Mouse (Mus musculus): ENCODE data around the gene Il5.
A peak's percentile ranks its signal among the peaks of the same experiment; 100 is the strongest.

Il5 gene

DNA sequence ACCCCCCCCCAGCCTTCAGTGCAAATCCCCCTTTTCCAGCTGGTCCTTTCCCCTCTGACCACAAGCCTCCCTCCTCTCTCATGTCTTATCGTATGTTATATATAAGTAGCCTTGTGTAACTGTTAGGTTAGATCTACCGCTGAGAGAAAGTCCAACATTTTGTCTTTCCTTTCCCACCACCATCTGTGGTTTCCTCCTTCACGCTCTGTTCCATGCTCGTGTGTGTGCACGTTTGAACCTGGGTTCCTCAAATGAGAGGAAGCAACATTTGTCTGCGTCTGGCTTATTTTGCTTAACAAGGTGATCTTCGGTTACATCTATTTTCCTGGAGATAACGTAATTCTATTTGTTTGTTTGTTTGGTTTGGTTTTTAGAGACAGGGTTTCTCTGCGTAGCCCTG, 27.4 kb downstream of the Il5 start:
- no peak for DNase-seq

DNA sequence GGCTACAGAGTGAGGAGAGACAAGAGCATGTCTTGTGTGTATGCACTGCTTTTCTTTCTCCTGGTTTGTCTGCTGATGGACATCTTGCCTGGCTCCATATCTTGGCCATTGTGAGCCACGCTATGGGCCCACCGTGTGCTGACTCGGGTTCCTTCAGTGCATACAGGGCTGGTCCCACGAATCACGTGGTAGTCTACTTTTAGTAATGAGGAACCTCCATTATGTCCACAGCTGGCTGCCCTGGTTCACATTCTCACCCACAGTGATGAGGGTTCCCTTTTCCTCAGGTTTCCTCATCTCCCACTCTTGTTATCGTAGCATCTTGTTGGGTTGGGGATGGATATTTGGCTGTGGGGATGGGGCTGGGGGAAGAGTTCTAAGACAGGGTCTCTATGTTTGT, 28.0 kb downstream of the Il5 start:
- DNase-seq, result no peak

DNA sequence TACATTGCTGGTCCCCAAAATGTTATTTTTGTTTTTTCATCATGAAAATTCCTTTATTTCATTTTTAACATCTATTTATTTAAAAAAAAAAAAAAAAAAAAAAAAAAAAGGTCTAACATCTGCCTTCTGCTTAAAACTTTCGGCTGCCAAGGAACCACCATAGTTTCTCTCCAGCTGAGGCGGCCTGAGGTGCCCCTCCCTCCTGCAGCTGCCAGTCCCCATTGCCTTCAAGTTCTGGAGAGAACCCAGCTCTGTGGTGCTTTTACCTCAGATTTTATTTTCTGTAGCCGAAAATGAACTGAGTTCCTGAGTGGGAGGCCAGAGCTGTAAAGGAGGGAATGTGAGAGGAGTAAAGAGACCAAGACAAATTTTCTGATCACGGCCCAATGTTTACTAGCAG, 28.7 kb downstream of the Il5 start:
- peak; percentile 54 for DNase-seq

DNA sequence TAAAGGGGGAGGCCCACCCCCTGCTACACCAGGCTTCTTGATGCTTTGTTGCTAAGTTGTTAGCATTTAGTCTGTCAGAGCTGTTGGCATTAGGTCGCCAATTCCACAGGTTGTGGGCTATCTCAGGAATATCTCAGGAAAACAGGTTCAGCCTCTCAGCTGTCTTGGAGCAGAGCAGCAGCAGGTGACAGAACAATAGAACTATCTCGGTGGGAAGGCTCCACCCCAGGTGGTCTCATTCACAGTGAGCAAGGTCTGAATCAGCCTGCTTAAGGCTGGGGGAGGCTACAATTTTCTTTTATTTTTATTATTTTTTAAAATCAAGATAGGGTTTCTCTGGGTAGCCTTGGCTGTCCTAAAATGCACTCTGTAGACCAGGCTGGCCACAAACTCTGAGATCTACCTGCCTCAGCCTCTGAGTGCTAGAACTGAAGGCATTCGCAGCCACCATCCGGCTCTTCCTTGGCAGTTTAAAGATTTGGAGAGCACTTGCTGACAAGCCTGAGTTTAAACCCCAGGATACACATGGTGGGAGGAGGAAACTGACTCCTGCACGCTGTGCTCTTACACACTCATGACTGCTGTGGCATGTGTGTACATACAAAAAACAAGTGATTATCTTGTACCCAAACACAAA, 29.2 kb downstream of the Il5 start:
- DNase-seq, result no peak

DNA sequence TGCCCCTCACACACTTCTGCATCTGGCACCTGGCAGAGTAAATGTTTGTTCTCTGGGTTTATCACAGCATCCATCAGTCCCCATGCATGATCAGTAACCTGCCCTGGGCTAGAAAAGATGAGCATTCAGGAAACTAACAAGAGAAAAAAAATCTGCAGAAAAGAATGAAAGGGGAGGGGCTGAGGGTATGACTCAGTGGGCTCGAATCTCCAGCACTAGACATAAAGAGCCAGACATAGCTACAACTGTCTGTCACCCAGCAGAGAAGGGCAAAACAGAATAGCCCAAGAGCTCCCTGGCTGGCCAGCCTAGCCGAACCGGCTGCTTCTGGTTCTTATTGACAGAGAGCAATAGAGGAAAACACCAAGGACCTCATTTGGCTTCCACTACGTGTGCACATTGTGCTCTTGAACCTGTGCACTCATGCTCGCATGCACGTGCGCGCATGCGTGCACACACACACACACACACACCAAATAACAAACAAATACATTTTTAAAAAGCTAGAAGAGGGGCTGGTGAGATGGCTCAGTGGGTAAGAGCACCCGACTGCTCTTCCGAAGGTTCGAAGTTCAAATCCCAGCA, 34.5 kb downstream of the Il5 start:
- no peak for DNase-seq

DNA sequence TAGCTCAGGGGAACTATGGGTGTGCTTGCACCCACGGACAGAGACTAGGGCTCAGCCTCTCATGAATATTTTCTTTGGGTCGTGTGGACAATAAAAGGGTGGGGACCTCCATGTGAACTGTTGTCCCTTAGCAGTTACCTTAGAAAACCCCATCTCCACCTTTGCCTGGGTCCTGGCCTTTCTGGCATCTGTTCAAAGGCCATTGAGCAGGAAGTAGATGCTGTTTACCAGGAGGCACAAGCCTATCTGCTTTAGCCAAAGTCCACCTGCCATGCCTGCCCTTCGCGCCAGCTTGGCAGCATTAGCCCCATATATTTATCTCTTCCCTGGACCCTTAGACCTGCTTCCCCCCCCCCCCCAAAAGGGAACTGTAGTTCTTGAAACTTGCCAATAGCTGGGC, 37.0 kb downstream of the Il5 start:
- DNase-seq, result no peak

DNA sequence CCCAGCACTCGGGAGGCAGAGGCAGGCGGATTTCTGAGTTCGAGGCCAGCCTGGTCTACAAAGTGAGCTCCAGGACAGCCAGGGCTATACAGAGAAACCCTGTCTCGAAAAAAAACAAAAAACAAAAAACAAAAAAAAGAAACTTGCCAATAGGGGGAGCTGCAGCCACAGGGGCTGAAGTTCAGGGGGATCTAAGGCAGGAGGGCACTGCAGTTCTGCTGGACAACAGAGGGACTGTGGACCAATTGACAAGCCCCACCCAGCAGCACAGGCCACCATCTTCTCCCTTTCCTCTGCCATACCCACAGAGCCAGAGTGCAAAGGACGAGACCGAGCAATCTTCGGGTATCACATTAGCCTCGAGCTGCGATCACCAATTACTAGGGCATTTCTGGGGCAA, 37.4 kb downstream of the Il5 start:
- DNase-seq, result peak; percentile 43

DNA sequence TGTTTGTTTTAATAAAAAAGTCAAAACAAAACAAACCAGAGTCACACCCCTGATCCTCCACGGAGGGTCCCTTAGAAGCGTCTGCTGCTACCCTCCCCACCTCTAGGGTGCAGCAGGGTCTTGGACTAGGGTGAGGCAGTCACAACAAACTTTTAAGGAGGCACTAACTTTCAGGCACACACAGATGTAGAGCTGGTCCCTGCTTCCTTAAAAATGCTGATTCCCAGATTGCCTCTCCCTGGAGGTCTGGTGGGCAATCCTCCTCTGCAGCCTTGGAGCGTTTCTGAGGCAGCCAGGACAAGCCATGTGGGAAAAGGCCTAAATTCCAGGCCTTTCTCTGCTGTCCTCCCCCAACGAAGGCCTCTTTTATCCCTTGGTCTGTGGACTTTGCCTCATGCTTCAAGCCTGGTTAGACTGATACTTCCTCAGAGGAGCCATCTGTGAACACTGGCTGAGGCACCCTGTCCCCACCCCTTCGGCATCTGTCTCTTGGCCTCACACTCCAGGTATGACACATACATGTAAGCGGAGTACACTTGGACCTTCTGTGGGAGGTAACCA, 38.3 kb downstream of the Il5 start:
- DNase-seq, result peak; percentile 68

DNA sequence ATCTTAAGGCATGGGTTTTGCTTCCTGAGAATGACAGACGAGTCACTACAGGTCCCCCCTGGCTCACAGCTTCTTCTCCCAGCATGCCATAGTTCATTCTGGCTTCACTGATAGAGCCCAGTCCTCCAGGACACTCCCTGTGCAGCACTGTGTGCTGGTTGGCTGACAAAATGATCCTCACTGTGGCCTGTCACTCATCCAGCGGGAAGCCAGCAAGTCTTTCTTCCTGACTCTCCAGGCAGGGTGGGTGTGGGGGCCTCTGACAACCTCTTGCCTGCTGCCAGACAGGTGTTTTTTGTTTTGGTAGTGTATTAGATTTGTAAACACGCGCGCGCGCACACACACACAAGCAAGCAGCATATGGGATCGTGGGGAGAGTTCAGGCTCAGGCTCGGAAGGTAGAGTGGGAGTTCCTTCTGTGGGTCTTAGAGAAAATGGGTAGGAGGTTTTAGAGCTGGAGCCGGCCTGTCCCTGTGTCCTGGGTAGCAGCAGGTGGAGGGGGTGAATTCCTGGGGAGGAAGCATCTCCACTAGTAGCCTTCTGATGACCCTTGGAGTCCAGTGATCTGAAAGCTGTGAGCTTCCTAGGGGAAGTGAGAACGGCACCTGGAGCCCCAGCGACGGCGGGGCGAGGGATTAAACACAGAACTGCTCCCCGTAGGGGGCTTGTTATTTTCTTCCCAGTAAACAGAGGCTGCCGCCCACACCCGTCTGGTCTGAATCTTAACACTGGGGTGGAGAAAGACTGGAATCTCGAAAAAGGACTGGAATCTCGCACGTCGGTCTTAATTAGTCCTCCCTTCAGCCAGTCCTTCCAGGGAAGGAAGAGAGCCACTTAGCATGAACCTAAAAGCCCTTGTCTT, 39.2 kb downstream of the Il5 start:
- no peak for DNase-seq

DNA sequence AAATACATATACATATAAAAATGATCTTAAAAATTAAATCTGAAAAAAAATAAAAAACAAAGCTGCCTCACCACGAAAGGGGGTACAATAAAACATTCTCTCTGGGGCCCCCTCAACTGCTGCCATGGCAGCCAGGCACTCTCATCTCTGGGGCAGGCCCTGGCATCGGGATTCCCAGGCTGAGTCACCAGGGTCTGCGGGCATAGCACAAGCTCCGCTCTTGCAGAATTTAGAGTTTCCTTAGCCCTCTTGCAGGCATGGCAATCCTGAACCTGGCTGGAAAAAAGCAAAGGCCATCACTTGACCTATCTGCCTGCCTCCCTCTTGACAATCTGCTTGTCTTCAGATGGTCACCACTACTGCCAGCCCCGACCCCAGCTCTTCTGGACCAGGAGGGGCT, 40.7 kb downstream of the Il5 start:
- DNase-seq, result no peak

DNA sequence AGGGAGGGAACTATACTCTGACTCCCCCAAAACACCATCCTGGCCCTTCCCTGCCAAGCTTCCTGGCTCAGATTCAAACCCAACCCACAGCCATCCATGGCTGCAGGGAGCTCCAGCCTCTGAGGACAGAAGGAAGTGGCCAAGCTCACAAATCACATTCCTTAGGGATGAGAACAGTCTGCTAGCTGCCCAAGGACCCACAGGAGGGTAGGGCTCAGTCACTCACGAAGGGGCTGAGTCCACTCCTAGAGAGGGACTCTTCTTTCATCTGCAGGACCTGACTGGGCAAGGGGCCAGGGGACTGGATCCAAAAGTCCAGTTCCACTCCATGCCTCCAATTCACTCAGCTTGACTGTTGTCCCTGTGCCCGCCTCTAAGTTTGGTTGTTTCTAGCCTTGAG, 41.2 kb downstream of the Il5 start:
- DNase-seq, result no peak

DNA sequence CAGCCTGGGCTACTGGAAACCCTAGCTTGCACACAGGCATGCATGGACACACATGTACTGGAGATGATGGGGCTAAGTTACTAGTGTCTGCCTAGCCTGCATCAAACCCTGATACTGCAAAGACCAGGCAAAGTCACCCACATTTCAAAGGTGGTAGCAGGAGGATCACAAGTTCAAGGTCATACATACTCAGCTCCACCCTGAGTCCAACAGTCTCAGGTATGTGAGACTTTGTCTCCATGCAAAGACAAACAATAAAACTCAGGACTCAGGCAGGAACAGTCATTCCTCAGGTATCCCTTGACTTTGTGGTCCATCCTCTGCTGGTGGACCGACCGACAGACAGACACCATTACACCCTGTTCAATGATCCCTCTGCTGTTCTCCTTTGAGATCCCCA, 41.8 kb downstream of the Il5 start:
- DNase-seq, result no peak

DNA sequence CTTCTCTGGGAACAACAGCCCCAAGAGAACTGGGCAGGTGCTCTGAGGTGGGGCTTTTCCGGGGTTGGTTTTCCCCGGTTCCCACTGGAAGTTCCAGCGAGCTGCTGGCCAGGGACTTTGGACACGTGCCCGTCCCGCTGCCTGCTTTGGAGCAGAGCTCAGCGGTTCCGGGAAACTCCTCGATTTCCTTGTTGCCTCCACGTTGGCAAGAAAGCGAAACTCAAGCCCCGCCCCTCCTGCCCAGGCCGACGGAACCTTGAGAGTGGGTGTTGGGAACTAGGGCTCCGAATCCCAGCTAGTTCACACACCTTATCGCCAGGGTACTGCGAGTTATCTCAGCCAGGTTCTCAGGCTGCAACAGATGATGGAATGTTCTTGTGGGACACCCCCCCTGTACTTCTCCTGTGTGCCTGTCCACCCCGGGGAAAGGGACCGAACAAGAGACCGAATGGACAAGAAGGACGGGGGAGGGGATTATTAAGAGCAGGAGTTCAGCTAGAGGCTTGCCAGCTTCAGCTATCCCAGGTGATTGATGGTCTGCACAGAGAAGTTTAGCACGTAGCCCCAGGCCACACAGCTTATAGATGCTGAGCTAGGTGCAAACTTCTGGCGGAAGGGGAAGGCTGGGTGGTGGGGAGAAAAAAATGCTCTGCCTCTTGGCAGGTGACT, 42.4 kb downstream of the Il5 start:
- peak; percentile 80 for DNase-seq

DNA sequence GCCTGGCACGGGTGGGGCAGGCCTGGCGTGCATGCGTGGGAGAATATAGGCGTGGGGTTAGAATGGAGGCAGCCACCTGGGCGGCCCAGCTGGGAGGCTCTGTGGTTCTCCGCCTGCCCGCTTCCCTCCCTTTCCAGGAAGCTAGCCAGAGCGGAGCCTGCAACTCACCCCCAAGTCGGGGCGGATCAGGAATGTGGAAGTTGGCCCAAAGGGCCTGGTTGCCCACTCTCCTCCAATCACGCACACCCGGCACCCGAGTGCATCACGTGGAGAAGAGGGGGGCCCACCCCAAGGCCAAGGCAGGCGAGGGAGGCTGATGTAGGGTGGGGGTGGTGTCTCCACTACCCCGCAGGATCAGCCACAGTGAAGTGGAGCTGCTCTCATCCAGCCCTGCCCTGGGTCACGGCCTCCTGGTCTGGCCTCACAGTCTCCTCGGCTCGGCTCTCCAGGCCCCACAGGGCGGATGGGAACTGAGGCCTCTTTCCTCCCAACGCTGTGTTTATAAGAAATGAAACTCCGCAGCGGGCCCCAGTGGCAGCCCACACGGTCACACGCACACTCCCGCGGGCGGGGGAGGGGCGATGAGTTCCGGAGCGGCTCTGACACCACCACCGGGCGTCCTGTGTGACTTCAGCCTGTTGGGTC, 43.0 kb downstream of the Il5 start:
- DNase-seq, result peak; percentile 95

DNA sequence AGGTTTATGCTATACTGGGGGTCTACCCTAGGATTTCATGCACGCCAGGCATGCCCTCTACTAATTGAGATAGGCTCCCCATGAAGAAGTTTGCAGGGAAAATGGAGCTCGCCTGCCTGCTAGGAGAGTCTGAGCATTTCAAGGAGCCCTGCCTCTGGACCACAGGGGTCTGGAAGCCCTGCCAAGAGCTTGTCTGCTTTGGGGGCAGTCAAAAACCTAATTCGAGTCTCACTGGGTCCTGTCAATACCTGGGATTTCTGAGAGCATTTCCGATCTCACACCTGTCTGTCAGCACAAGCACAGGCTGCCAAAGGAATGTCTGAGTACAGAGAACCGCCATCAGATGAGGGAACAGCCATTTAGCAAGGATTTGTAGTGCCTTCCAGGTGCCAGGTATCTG, 44.0 kb downstream of the Il5 start:
- no peak for DNase-seq

DNA sequence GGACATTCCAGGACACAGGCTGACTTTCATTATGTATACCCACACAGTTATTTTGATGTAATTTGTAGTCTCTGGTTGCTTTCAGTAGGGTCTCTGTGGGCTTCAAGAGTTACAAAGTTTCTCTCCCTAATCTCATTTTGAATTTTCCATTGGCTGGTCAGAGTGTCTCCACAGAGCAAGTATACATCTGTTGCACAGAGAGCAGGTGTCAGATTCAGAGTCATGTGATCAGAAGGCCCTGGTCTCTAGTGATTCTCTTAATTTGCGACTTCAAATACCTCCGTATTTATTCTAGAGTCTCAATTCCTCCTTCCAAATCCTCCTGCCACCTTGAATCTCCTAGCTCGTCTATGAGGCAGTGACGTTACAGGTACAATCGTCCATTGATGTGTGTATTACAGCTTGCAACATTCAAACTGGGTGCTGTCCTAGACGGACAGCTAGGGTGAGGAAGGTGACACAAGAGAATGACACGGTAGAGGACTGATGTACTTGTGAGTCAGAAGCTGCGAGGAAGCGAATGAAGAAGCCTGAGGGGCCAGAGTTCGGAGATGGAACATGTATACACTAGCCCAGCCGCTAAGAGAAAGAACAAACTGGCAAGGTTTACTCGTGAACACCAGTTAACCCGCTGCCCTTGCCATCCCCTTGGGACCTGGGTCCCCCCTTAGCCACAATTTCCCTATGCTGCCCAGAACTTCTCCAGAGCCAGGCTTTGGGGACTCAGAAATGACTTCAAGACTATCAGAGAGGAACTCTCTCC, 48.0 kb downstream of the Il5 start:
- DNase-seq, result no peak

DNA sequence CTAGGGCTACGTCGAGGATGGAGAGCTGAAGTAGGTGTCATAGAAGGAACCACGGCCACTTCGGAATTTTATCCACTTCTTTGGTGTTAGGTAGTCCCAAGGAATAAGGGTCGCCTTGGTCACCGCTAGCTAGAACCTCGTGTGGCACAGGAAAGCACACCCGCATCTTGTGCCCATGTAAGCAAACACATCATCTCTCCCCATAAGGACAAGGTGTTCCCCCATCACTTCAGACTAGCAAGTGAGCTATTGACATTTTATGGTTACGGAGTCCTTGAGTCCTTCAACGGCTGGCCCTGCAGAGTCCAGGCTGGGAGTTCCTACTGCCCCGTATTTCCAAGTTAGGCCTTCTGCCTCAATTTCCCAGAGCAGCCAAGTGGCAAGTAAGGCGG, 48.6 kb downstream of the Il5 start:
- no peak for DNase-seq

DNA sequence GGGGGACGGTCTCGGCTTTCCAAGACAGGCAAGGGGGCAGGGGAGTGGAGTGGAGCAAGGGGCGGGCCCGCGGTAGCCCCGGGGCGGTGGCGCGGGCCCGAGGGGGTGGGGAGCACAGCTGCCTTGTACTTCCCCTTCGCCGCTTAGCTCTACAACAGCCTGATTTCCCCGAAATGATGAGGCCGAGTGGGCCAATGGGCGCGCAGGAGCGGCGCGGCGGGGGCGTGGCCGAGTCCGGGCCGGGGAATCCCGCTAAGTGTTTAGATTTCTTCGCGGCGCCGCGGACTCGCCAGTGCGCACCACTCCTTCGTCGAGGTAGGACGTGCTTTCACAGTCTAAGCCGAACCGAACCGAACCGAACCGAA, 49.1 kb downstream of the Il5 start, which contains the start of gene Irf1:
Gene Irf1, plus strand, starts transcription at position 255 of the 365 bp plus-strand sequence.
- peak; percentile 98 for DNase-seq

DNA sequence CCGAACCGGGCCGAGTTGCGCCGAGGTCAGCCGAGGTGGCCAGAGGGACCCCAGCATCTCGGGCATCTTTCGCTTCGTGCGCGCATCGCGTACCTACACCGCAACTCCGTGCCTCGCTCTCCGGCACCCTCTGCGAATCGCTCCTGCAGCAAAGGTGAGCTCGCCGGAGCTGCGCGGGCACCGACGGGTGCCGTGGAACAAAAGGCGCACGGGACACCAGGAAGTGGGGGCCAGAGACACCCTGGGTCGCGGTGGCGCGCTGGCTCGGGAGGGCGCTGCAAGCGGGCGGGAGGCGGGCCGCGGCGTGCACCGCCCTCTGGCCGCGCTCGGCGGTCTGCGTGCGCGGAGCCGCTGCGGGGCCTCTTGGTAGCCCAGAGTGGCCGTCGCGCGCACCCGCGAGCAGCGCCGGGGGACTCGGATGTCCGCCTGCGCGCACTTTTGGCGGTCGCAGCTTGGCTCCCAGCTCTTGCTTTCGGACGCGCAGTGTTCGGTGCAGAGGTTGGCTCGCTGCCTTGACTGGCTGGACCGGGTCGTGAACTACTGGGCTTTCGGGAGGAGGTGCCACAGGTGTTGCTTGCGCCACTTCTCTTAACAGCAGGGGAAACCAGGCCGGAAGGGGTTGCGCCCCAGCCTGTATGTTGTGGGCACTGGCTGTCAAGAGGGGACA, 49.7 kb downstream of the Il5 start:
- DNase-seq, result peak; percentile 82

DNA sequence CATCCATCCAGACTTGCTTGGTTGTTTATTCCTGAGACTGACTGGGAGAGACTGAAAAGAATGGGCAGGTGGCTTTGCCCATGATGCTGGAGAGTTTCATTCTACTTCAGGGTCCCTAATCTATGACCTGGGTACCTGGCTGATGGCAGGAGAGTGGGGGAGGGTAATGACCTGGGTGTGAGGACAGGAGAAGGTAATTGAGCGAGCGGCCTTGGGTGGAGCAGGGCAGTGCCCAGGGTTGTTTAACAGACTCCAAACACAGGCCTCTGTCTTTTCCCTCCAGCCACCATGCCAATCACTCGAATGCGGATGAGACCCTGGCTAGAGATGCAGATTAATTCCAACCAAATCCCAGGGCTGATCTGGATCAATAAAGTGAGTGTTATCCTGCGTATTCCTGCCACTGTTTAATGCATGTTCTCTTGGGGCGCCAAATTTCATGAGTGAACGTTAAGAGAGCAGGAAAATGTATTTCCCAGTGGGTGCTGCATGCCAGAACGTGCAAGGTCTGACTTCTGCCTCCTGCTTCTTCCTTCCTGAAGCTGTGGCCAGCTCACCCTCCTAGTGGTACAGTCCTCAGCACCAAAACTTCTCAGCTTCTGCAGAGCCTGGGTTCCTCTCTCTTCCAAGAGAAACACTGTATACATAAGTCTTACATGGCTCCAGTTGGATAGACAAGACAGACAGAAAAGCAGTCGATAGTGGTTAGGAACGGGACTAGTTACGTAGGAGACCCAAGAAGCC, 50.6 kb downstream of the Il5 start:
- no peak for DNase-seq

DNA sequence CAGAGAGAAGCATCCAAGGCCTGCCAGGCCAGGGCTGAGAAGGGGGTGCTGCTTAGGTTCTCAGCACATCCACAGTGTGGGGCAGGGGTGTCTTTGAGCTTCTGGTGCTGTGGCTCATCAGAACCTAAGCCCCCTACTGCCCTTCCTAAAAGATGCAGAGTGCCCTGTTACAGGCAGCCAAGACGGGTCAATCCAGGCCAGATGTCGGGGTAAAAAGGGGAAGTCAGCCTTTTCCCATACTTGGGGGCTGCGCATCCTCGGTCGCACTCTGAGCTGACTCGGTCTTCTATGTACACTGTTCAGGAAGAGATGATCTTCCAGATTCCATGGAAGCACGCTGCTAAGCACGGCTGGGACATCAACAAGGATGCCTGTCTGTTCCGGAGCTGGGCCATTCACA, 51.9 kb downstream of the Il5 start:
- no peak for DNase-seq
